Mouse (Mus musculus): Measurements from ENCODE around the gene Aes.

Aes gene

DNA sequence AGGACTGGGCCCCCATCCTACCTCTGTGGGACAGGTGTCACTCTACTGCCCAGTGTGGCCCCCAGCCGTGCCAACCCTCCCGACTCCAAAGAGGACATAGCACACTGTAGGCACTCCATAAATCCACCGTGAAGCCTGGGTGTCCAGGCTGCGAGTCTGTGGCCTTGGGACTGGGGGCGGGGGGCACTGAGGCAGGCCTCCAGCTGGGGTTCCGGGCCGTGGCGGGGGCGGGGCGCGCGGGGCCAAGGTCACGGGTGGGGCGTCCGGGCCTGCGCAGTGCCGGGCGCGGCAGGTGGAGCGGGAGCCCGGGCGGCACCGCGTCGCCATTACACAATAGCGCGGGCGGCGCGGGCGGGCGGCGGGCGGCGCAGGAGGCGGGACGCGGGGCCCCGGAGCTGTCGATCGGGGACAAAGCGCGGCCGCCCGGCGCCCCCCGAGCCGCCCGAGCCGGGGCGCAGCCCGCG is at the start of gene Aes:
Aes (plus strand) TSS at position 326 of the 464 bp plus-strand sequence.
- DNase-seq (ENCODE audit: low read depth, low spot score), result no peak

DNA sequence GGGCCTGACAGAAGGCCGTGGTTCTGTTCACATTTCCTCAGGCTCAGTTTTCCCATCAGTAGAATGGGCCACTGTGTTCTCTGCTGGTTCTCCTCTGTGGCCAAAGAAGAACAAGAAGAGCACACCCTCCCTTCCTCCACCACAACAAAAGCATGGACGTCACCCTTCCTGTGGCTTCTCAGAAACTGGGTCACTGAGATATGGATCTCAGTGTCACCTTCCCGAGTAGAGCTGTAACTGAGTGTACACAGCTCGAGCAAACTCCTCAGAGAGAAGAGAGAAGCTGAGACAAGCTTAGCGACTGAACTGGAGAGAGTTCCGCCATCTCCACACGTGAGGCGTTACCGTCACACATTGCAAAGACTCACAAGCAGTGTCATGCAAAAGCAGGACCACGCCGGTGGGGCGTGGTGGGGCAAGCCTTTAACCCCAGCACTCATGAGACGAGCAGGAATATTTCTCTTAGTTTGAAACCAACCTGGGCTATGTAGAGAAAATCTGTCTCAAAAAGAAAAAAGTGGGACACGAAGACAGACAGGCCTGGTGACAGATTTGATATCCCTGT is 49.0 kb upstream of the Aes start:
- DNase-seq (ENCODE audit: low read depth, low spot score), result no peak

DNA sequence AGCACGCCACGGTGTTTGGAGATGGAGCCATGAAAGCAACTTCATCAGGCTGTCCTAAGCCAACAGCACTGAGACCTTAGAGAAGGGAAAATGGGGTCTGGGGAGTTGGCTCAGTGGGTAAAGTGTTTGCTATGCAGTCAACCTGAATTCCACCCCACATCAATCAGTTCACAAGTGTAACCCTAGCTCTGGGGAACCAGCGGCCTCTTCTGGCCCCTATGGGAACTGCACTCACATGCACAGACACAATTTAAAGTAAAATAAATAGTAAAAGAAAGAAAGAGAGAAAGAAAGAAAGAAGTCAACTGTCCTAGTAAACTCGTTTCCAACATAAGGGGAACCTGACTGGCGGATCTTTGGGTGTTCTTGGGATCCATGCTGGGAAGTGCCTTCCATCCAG is 45.5 kb upstream of the Aes start:
- DNase-seq (ENCODE audit: low read depth, low spot score), result no peak

DNA sequence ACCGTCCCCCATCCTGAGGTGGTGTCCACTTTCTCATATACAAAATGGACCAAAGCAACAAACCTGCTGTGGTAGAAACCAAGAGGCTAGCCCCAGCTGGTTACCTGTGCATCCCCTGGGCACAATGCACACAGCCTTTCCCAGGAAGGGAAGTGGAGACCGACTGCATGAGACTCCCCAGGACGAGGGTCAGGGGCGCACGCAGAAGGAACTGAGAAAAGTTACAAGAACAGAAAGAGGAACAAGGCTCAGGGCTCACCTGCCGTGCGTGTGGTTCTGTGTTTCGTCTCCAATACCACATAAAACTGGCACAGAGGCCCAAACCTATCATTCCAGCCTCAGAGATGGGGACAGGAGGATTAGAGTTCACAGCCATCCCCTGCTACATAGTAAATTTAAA is 42.1 kb upstream of the Aes start:
- no peak for DNase-seq (ENCODE audit: low read depth, low spot score)

DNA sequence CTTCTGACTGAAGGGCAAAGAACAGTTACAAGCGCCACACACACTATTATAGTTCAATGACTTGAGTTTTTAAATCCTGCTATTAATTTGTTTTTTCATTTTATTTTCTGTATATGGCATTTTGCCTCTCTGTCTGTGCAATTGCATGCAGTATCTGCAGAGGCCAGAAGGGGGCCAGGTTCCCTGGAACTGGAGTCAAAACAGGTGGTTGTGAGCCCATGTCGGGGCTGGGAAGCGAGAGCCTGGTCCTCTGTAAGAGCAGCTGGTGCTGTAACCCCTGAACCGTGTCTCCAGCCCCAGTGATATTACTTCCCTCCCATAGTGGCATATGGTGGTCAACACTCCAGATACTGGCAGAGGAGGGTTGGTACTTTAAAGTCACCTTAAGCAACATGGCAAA is 40.7 kb upstream of the Aes start:
- DNase-seq (ENCODE audit: low read depth, low spot score), result peak; percentile 78

DNA sequence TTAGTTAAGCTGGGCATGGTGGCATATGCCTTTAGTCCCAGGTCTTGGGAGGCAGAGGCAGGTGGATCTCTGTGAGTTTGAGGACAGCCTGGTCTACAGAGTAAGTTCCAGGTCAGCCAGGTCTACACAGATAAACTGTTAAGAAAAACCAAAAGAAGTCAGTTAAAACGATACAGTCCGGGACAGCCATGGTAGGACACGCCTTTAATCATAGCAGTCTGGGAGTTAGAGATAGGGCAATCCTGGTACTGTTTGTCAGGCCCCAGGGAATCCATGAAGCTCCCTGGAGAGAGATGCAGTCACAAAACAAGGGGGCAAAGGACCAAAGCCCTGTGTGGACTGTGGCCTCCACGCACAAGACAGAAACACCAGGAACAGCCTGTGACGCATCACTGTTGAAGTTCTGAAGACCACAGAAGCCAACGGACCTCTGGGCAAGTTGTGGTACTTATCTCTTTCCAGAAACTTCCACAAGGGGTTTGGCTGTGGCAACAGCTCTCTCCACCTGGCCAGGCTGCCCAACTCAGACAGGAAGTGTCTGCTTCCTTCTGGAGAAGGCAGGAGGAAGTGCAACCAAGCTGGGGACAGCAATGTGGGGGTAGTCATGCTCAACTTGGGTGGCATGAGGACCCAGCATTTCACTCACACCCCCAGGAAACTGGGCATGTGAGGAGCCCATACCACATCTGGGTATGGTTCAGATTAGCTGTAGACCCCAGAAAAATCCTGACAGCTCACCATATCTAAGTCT is 39.9 kb upstream of the Aes start:
- no peak for DNase-seq (ENCODE audit: low read depth, low spot score)

DNA sequence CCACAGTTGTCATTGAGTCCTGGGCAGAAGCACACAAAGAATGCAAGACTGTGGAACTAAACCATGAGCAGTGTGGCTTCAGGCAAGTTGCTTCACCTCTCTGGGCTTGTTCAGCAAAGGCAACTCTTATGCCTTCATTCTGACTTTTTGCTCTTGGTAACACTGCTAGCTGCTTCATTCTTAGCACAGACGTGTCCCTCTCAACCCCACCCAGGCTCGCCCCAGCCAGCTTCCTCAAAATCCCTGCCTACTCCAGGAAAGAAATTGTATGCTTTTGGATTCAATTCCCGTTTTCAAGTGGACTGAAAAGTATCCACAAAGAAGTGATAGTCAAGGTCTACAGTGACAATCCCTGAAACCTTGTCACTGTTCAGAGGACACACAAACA is 39.3 kb upstream of the Aes start:
- no peak for DNase-seq (ENCODE audit: low read depth, low spot score)

DNA sequence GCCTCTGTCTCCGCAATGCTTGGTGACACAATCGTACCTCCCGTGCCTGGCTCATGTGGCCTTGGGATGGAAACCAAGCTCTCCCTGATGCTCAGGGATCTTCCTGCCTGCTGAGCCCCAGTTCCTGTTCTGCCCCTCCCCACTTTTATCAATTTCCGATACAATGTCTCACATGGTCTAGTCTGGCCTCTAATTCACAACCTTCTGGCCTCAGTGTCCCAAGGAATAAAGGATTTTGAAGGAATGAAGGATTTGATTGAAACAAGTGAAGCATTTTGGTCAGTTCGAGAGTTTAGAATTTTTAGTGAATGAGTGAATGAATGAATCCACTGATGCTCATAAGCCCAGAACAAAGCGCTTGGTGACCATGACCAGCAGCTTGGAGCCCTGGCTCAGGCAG is 36.1 kb upstream of the Aes start:
- no peak for DNase-seq (ENCODE audit: low read depth, low spot score)

DNA sequence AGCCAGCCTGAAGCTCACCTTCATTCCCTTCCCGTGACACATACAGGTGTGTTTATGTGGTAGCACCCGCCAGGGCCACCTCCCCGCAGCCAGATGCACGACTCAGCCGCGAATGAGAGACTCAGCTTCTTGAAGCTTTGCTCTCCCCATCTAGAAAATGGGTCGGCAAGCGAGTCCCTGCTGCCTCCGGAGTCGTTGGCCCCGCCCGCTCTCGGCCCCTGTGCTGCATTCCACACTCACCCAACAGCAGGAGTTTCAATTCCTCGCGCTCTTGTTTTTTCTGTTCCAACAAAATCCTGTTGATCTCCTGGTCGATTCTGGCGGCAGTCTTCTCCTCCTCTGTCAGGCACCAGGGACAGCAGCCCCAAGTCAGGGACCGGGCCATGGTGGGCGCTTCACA is 35.7 kb upstream of the Aes start:
- no peak for DNase-seq (ENCODE audit: low read depth, low spot score)

DNA sequence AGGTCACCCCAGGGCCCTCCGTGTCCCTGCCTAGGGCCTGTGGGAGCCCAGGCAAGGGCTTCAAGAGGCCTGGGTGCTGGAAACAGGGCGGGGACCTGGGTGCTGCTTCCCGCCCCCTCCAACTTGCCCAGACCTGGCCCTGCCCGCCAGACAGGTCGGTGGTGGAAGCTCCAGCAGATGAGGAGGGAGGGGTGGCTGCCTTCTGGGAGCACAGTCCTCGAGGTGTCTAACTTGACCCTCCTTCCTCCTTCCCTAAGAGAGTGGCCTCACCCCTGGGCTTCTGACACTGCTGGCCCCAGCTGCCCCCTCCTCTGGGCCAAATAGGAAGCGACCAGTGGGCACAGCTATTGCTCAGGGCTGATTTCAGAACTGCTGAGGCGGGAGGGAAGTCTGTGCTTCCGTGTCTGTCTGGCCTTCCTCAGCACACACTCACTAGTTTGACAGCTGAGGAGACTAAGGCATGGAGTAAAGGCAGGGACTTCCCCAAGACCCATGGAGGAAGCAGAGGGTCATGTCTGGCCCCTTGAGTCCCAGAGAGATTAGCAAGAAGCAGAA is 35.2 kb upstream of the Aes start, which contains the start of gene Gna15:
Gna15 (minus strand) TSS at position 175 of the 555 bp plus-strand sequence.
- DNase-seq (ENCODE audit: low read depth, low spot score), result no peak

DNA sequence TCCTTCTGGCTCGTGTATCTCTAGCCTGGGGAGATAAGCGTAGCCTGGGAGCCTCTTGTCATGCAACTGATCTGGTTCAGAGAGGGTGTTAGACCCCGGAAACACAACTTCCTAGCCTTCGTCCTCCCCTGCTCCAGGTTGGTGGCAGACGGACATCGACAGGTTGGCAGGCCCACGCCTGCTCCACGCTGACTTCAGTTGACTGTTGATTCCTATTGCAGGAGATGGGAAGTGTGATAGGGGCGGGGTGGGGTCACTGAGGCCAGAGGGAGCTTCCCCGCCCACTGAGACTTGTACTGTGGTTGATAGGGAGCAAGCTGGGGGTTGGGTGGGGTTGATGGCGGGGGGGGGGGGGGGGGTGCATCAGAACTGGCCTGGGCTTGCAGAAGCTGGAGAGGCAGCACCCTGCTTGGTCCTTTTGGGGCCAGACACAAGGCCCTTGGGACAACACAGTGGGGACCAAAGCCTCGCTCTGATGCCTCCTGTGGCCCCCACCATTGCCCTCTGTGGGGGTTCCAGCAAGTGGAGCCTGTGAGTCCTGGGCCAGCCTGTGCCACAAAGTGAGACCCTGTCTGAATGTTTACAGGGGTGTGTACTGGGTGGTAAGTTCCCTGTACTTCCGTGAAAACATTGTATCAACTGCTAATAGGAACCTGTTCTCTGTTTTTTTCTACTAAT is 34.1 kb upstream of the Aes start:
- no peak for DNase-seq (ENCODE audit: low read depth, low spot score)

DNA sequence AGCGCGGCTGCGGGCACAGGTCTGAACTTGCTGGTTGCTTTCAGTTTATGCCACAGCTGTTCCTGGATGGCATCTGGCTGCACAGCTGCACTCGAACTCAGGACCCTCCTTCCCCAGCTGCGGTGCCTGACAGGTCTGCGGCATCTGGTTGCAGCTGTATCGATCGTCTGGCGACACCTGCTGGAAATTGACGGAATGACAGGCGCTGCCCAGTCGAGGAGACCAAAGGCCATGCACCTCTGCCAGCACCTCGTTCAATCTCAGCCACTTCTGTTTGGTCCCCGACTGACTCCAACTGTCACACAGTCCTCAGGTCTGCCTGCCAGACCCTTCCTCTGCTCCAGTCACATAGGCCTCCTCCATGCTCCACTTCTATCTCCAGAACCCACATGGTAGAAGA is 32.5 kb upstream of the Aes start:
- peak; percentile 74 for DNase-seq (ENCODE audit: low read depth, low spot score)

DNA sequence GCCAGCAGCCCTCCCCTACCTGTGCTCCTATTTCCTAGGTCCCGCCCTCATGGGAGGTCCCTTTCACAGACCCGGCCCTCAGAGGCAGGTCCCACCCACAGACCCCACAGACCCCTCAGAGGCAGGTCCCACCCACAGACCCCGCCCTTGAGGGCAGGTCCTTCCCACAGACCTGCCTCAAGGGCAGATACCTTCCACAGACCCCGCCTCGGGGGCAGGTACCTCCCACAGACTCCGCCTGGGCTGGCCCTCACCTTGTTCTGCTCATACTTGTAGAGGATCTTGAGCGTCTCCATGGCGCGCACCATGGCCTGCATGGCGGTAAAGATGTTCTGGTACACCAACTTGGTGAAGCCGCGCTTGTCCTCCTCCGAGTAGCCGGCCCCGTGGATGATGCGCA is 24.5 kb upstream of the Aes start:
- DNase-seq (ENCODE audit: low read depth, low spot score), result no peak

DNA sequence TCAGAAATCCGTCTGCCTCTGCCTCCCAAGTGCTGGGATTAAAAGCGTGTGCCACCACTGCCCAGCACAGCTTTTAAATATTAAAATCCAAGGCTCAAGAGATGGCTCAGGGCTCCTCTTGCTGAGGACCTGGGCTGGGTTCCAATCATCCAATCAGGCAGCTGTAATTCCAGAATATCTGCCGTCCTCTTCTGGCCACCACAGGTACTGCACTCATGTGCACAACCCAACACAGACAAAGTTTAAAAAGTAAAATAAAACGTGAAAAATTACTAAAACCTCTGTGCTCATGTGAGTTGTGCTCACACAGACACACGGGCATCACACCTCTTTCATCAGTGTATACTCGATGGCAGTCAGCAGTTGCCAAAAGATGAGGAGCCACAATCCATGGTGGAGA is 22.6 kb upstream of the Aes start:
- peak; percentile 66 for DNase-seq (ENCODE audit: low read depth, low spot score)

DNA sequence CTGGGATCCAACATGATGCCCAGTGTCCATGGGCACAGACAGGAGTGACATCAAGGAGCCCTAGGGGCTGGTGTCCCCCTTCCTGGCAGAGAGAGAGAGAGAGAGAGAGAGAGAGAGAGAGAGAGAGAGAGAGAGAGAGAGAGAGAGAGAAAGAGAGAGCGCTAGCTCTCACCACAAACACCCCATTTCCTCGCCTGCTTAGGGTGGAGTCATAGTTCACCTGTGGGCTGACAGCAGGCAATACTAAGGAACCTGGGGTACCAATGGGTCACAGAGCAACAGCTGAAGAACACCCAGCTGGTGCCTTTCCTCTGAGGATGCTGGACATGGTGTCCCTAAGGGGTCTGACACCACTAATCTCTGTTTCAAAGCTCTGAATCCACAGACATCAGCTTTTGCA is 21.9 kb upstream of the Aes start:
- DNase-seq (ENCODE audit: low read depth, low spot score), result no peak

DNA sequence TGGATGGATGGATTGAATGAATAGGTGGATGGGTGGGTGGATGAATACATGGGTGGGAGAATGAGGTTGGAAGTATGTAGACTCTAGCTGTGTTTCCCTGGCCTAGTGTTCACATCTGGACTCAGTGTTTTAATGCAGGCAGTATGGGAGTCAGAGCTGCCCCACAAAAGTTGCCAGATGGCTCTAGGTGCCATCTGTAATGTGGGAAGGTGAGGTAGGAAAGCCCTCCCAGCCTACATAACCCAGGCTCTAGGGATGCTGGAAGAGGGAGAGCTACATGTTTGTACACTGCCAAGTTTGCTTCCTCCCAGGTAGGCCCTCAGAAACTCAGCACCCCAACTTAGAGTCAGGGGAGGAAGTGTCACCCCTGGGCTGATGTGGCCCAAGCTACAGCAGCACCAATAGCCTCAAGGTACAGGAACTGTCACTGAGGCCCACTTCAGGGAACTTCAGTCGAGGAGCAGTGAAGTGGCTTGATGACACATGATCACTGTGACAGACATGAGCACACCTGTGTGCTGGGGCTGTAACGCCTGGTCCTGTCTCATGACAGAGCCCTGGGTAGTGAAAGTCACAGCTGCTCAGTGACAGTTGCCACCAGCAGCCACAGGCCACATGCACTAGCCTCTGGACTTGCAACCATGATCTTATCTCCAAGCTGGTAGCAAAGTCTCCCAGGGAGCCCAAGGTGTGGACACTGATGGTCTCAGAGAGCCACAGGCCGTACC is 20.8 kb upstream of the Aes start:
- no peak for DNase-seq (ENCODE audit: low read depth, low spot score)

DNA sequence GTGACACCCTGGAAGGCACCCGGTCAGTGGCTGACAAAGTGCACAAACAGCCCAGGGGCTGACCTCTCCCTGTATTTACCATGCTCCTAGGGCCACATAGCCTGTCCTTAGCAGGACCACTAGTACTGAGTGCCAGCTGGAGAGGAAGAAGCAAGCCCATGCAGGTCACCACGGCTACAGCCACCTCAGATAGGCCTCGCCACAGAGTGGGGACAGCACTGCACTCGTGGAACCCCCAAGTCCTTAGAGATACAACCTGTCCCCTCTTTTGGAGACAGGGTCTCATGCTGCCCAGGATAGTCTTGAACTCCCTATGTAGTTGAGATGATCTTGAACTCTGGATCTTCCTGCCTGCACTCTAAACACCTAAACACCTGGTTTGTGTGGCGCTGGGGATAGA is 17.9 kb upstream of the Aes start:
- no peak for DNase-seq (ENCODE audit: low read depth, low spot score)

DNA sequence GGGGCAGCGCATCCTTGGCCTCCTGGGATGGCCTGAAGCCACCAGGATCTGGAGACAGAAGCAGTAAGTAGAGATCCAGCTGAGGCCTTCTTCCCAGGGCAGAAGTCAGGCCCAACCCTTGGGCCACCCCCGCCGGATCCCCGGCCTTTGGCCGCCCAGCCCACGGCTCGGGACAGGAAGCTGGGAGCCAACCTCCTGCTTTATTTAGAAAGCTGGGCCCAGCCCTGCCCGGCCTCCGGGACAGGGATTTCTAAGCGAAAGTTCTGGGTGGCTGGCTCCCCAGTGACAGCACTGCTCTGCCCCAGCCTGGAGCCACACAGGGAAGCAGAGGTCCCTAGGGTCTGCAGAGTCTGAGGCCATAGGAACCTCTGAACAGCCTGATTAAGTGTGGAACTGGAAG is 17.5 kb upstream of the Aes start:
- no peak for DNase-seq (ENCODE audit: low read depth, low spot score)

DNA sequence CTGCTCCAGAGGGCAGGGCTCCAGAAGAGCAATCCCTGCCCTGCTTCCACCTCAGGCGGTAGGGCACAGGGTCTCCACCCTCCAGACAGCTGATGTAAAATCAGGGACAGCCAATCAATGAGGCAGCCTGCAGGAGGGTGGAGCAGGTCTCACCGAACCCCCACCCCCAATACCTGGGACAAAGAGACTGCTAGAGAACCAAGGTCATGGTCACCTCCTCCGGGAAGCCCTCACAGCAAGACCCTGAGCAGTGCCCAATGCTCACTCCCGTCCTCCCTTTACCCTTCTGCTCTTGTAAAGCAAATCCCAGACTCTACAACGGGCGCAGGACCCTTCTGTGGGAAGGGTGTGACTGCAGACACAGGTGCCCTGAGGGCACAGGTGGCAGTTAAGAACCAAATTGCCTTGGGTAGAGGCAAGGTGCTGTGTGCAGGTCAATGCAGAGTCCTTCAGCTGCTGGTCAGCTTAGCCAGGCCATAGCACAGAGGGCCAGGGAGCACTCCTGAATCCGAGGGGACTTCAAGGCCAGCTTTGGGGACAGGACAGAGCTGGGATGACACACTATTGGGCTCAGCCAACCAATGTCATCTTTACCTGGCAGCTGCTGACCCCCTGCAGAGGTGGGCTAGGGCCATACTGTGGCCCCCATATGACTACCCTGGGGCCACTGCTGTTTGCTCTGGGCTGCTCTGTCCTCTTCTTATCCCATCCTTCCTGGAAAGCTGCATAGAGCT is 16.4 kb upstream of the Aes start:
- no peak for DNase-seq (ENCODE audit: low read depth, low spot score)

DNA sequence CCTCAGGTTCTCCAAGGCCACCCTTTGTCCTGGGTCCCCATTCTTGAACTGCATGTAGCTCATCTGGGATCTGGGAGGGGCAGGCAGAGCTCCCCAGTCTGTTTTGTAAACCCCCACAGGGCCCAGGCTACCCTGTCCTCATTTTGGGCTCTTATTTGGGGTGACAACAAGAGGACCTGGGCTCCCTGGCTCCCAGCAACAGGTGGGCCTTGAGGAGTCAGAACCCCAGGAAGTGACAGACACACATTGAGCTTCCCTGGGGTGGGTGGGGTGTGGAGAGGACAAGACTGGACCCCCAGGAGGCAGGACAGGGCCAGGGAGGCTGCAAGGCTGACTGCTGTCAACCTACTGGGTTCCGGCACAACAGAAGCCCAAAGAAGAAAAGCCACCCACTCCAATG is 15.7 kb upstream of the Aes start:
- no peak for DNase-seq (ENCODE audit: low read depth, low spot score)
